21 mouse cellular contexts compared by ENCODE assay signal in the genomic region with DNA sequence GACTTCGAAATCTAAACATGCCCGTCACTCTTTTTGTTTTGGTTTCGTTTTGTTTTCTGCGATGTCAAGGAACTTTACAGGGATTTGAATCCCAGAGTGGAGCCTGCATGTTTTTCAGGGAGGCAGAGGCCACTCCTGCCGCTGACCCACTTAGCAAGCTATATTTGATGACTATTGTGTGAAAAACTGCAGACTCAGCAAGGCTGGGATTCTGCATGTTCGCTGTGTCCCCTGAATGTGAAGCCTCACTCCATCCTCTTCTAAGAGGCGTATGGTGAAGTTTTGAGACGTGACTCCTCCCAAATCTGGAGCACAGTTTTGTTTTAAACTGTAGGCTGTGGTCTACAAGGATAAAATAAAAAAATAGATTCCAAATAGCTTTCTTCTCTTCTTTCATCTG. TPM values are rescaled to one million over a fixed set of nuclear protein-coding genes. Genes with fewer than 3 reads are reported as not detected.
DNase-seq lines count a peak whose midpoint lies in the region; ATAC-seq and TF ChIP-seq lines count a peak whose summit lies in the region.
"Had no signal": no experiment of that assay in that cellular context is flagged by ENCODE, and none has a peak within 500 bp of the region (broad histone marks: within the 10 kb centered on the region; RNA-seq: fewer than 3 reads in every experiment).

No protein-coding gene starts in this region.

- no peak for DNase-seq in kidney, postnatal 14 days
- DNase-seq in lung, postnatal 10 days: no peak
- DNase-seq in brain, adult 2 months (ENCODE audit: low read depth, low spot score): peak; percentile 34
- no peak for DNase-seq in stomach, postnatal 0 days (ENCODE audit: low spot score)
- no peak for DNase-seq in left cerebral cortex, postnatal 4 days
- DNase-seq: adrenal gland, postnatal 10 days; cerebellum, adult 8-10 months; gastrocnemius, adult 2 months; layer of hippocampus, postnatal 36 days; midbrain, embryonic 14.5 days; spleen, adult 18-20 months; thymus, postnatal 36 days had no signal

- no peak for TF ChIP-seq EP300 in stomach, postnatal 0 days (optimal IDR thresholded peaks at IDR 0.05)

- peak overlapping the region; percentile 17 for H3K4me3 ChIP-seq in kidney, embryonic 14.5 days (ENCODE audit: low read length)
- peak overlapping the region; percentile 37 for H3K4me3 ChIP-seq in lung, embryonic 16.5 days (ENCODE audit: low read length)
- H3K4me3 ChIP-seq in stomach, postnatal 0 days (ENCODE audit: low read depth, low read length): peak overlapping the region; percentile 31
- H3K4me3 ChIP-seq: embryonic facial prominence, embryonic 12.5 days; gastrocnemius, adult 2 months; heart, embryonic 15.5 days; hindbrain, embryonic 13.5 days had no signal

- no peak overlapping the region for H3K27ac ChIP-seq in kidney, embryonic 14.5 days (ENCODE audit: low read depth, low read length)
- no peak overlapping the region for H3K27ac ChIP-seq in lung, embryonic 16.5 days (ENCODE audit: low read length)
- H3K27ac ChIP-seq in stomach, postnatal 0 days (replicated peaks): no peak overlapping the region
- H3K27ac ChIP-seq: embryonic facial prominence, embryonic 12.5 days; gastrocnemius, adult 2 months; heart, embryonic 15.5 days; hindbrain, embryonic 13.5 days; liver, embryonic 14.5 days had no signal

- no peaks in the 10 kb centered on the region for H3K36me3 ChIP-seq in kidney, embryonic 14.5 days (ENCODE audit: control insufficient read depth, insufficient read depth, low read length)
- H3K36me3 ChIP-seq in lung, embryonic 16.5 days (ENCODE audit: control insufficient read depth, insufficient read depth, low read length): no peaks in the 10 kb centered on the region
- H3K36me3 ChIP-seq in stomach, postnatal 0 days (ENCODE audit: control insufficient read depth, insufficient read depth, low read length): no peaks in the 10 kb centered on the region
- H3K36me3 ChIP-seq: embryonic facial prominence, embryonic 12.5 days; heart, embryonic 15.5 days; hindbrain, embryonic 13.5 days had no signal

- ATAC-seq in kidney, embryonic 14.5 days (ENCODE audit: low FRiP score, low TSS enrichment): no peak
- ATAC-seq in lung, embryonic 16.5 days (ENCODE audit: low read depth): no peak
- ATAC-seq in stomach, postnatal 0 days (ENCODE audit: low FRiP score, low TSS enrichment): no peak
- ATAC-seq: forebrain, embryonic 16.5 days had no signal

- no peak for TF ChIP-seq CTCF in stomach, postnatal 0 days (IDR thresholded peaks at IDR 0.05; ENCODE audit: low read depth)

- 43% methylated on average over 8 of the region's 8 CpGs for WGBS in kidney, embryonic 14.5 days
- WGBS in lung, embryonic 16.5 days: 44% methylated on average over 8 of the region's 8 CpGs
- 54% methylated on average over 8 of the region's 8 CpGs for WGBS in stomach, postnatal 0 days

- intact Hi-C loops in left cerebral cortex, postnatal 4 days (cut with DNase I): no loop called here

- peak overlapping the region; percentile 19 for H3K4me2 ChIP-seq in kidney, embryonic 14.5 days (replicated peaks; ENCODE audit: low read depth, low read length)
- H3K4me2 ChIP-seq in lung, embryonic 16.5 days (ENCODE audit: low read depth, low read length): peak overlapping the region; percentile 49
- peak overlapping the region; percentile 34 for H3K4me2 ChIP-seq in stomach, postnatal 0 days (replicated peaks; ENCODE audit: low read depth)
- H3K4me2 ChIP-seq: embryonic facial prominence, embryonic 12.5 days; heart, embryonic 15.5 days; hindbrain, embryonic 13.5 days had no signal

- no peaks in the 10 kb centered on the region for H3K27me3 ChIP-seq in kidney, embryonic 14.5 days (ENCODE audit: control insufficient read depth, insufficient read depth, low read length)
- H3K27me3 ChIP-seq in lung, embryonic 16.5 days (ENCODE audit: control insufficient read depth, insufficient read depth, low read depth, low read length): no peaks in the 10 kb centered on the region
- H3K27me3 ChIP-seq in stomach, postnatal 0 days (ENCODE audit: control insufficient read depth, insufficient read depth, low read length): no peaks in the 10 kb centered on the region
- H3K27me3 ChIP-seq: embryonic facial prominence, embryonic 12.5 days; heart, embryonic 15.5 days; hindbrain, embryonic 13.5 days had no signal

- H3K9ac ChIP-seq in kidney, embryonic 14.5 days (ENCODE audit: low read depth, low read length): no peak overlapping the region
- 0 out of 2 replicates have a peak overlapping the region, but pooled peaks have one; percentile 27 for H3K9ac ChIP-seq in lung, embryonic 16.5 days (ENCODE audit: low read length)
- H3K9ac ChIP-seq in stomach, postnatal 0 days (ENCODE audit: low read length): no peak overlapping the region
- H3K9ac ChIP-seq: embryonic facial prominence, embryonic 12.5 days; heart, embryonic 15.5 days; hindbrain, embryonic 13.5 days; liver, embryonic 14.5 days had no signal

- H3K4me1 ChIP-seq in kidney, embryonic 14.5 days (ENCODE audit: control insufficient read depth, insufficient read depth, low read length): no peaks in the 10 kb centered on the region
- no peaks in the 10 kb centered on the region for H3K4me1 ChIP-seq in lung, embryonic 16.5 days (replicated peaks; ENCODE audit: control insufficient read depth, insufficient read depth, low read length)
- no peaks in the 10 kb centered on the region for H3K4me1 ChIP-seq in stomach, postnatal 0 days (replicated peaks; ENCODE audit: control insufficient read depth, insufficient read depth)
- H3K4me1 ChIP-seq: embryonic facial prominence, embryonic 12.5 days; heart, embryonic 15.5 days; hindbrain, embryonic 13.5 days had no signal

- H3K9me3 ChIP-seq in kidney, embryonic 14.5 days (ENCODE audit: control insufficient read depth, low read length): no peaks in the 10 kb centered on the region
- no peaks in the 10 kb centered on the region for H3K9me3 ChIP-seq in lung, embryonic 16.5 days (ENCODE audit: control insufficient read depth, low read length)
- H3K9me3 ChIP-seq in stomach, postnatal 0 days (ENCODE audit: control insufficient read depth, low read length): no peaks in the 10 kb centered on the region
- H3K9me3 ChIP-seq: embryonic facial prominence, embryonic 12.5 days; heart, embryonic 15.5 days; hindbrain, embryonic 13.5 days had no signal

RNA-seq across cellular contexts. Expression of gene Astn2, which starts 10.4 kb away (rescaled TPM):
- 0.60 and 0.67 TPM in 2 replicates for polyA plus RNA-seq in kidney, embryonic 14.5 days (2014; fragmentation: Nextera tagmentation; extraction: Ambion mirVana)
- polyA plus RNA-seq in lung, embryonic 16.5 days (2015; fragmentation: Nextera tagmentation; extraction: Ambion mirVana): 0.08 and 0.36 TPM in 2 replicates
- 0.16 and 0.21 TPM in 2 replicates for polyA plus RNA-seq in stomach, postnatal 0 days (2015; fragmentation: Nextera tagmentation; extraction: Ambion mirVana)
- total RNA-seq in left cerebral cortex, postnatal 4 days (2021): 10 to 100 TPM; 23.1 to 25.8 TPM
- total RNA-seq: common myeloid progenitor, adult 5-6 weeks; granulocyte monocyte progenitor cell, adult 5-6 weeks had no signal
